Mouse (Mus musculus) gastrocnemius, adult 2 months (tissue): ENCODE results near the gene Derl2. TPM values are rescaled to one million over a fixed set of nuclear protein-coding genes. Genes with fewer than 3 reads are reported as not detected.

Experiments used
- DNase-seq: peaks from one replicate; pipeline ENCODE4 v3.0.0; 2022
- H3K27ac ChIP-seq: fragments of 200-600 bp; 2 replicates; pipeline ENCODE4 v1.8.1; 2022; ENCODE audit warnings: mild to moderate bottlenecking
- H3K4me3 ChIP-seq: fragments of 200-600 bp; 2 replicates; pipeline ENCODE4 v1.8.1; 2022; ENCODE audit warnings: mild to moderate bottlenecking, moderate library complexity
- CTCF ChIP-seq: fragments of 200-600 bp; IDR thresholded peaks from 2 replicates; pipeline ENCODE4 v1.8.1; 2022; ENCODE audit warnings: antibody characterized with exemption, mild to moderate bottlenecking, moderate library complexity
- intact Hi-C: fragments of 180-260 bp; cut with DNase I; formaldehyde crosslinking; loops from one replicate; pipeline ENCODE4 v1.15.1; 2025
- total RNA-seq, 2 experiments: library from RNA; stranded (reverse); gene quantifications; 2 replicates each; pipeline ENCODE4 v1.2.3; 2021

Gene Derl2
- total RNA-seq, 2 experiments from 2014 or later, result 14.8 TPM

DNA sequence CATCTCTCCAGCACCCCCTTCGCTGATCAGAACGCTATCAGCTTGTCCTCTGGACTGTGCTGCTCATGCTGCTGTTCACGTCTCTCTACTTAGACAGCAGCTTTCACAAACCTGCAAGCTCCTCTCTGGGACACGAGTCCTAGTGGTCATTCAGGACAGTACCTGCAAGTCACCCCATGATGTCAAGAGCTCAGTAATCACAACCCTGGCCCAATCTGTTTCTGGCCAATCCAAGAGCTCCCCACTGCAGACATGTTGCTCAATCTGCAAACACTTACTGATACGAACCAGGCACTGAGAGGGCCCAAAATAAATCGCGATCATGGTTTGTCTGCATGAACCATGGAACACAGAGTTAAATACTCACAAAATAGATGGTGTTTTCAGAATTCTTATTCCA, 6.9 kb downstream of the Derl2 start:
- intact Hi-C loops, result no loop called here
- TF ChIP-seq CTCF, result no peak
- no peak overlapping the region for H3K4me3 ChIP-seq
- no peak for DNase-seq
- H3K27ac ChIP-seq, result no peak overlapping the region

DNA sequence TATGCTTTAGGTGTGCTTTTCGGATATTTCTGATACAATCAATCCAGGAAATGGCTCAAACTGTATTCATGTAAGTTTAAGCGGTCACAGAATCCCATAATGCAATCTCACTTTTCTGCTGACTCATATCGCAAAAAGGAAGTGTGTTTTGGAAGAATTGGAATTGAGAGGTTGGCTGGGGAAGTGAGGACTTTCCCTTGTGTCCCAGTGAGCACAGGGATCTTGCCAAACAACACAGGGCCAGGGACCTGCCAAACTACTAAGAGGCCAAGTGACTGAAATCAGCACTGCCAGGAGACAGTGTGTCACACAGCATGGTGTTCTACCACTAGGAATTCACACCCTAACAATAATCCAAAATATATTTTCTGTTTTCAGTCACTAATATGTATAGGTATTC, 11.3 kb downstream of the Derl2 start:
- peak; percentile 37 for DNase-seq
- intact Hi-C loops, result no loop called here
- Histone ChIP-seq H3K4me3 (no peak overlapping the region), H3K27ac (peak overlapping the region; percentile 56)
- TF ChIP-seq CTCF, result no peak

DNA sequence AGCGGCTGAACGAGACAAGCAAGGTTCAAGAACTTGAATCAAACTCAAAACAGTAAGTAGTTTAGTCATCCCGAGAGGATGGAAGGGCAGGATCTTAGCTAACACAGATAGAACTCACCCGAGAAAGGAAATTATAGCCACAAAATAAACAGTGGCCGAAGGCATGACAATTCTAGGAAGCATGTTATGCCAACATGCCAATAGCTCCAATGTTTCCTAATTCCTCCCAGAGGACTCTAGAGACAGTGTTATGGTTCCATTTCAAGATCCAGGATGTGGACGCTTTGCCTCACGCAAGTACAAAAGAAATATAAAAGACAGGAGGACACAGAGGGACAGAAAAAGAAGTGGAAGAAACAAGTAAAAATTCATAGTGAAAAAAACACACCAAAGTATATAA, 11.8 kb downstream of the Derl2 start:
- TF ChIP-seq CTCF, result no peak
- intact Hi-C loops, result no loop called here
- Histone ChIP-seq H3K27ac (peak overlapping the region; percentile 56), H3K4me3 (no peak overlapping the region)
- no peak for DNase-seq

DNA sequence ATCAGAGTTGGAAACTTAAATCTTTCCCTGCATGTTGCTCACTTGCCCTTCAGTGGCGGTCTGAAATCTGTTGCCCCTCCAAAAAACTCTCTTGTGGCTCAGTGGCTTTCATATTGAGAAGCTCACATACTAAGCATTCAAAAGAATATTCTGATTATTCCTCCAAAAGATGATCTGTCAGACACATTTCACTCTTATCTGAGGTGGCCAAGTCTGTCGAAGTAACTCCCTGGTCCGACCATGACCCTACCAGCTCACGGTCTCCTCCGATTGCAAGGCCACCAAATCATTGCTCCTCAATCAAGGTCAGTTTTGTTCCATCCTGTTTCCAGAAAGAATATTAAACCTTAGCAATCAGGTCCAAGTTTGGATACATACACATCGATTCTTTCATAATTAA, 12.6 kb downstream of the Derl2 start:
- intact Hi-C loops, result no loop called here
- Histone ChIP-seq H3K4me3 (no peak overlapping the region), H3K27ac (no peak overlapping the region; the same call in 1 of the 2 replicates)
- no peak for DNase-seq
- no peak for TF ChIP-seq CTCF

DNA sequence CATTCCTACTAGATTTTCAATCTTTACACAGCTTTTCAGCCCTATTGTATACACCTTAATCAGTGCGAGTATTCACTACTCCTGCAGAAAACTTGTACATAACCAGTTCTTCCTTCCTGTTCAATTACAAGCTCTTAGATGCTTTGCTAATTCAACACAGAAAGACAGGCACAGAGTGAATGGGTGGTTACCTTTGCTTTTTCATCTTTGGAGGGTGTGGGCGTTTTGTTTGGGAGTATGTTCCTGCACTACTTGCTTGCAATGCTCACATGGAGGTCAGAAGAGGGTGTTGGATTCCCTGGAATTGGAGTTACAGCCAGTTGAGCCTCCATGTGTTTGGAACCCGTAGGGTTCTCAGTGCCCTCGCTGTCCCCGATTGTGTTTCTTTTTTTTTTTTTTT, 14.6 kb downstream of the Derl2 start:
- DNase-seq, result no peak
- intact Hi-C loops, result no loop called here
- H3K27ac ChIP-seq, result peak overlapping the region; percentile 91
- H3K4me3 ChIP-seq, result peak overlapping the region; percentile 98
- no peak for TF ChIP-seq CTCF

DNA sequence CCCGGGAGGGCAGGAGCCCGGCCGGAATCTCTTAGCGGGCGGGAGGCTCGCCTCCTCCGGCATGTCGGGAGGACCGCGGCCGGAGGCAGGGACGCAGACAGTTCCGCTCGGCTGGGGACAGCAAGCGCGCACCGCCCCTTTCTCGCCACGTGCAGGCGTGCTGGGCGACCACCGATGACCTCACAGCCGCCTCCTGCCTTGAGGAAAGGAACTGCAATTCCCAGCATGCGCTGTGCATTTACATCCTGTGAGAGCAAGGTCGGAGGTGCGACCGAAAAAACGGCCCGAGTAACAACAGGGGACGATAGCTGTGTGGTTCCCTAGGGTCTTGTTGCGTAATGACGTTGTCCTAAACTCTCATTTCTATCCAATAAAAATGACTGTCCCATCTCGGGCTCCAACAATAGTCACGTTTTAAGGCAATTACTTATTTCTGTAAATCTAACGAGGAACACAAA, 15.3 kb downstream of the Derl2 start, which contains the start of gene Dhx33:
Gene Dhx33, minus strand, starts transcription at position 122 of the 458 bp plus-strand sequence.
- H3K4me3 ChIP-seq, result peak within 1 kb of the TSS; percentile 98
- intact Hi-C loops, result loop anchor here (1.0 kb wide), 1 partner anchor 21 kb away; the partner anchor contains the start of gene C1qbp
- peak; percentile 35 for TF ChIP-seq CTCF
- peak within 1 kb of the TSS; percentile 91 for H3K27ac ChIP-seq
- peak; percentile 97 for DNase-seq

DNA sequence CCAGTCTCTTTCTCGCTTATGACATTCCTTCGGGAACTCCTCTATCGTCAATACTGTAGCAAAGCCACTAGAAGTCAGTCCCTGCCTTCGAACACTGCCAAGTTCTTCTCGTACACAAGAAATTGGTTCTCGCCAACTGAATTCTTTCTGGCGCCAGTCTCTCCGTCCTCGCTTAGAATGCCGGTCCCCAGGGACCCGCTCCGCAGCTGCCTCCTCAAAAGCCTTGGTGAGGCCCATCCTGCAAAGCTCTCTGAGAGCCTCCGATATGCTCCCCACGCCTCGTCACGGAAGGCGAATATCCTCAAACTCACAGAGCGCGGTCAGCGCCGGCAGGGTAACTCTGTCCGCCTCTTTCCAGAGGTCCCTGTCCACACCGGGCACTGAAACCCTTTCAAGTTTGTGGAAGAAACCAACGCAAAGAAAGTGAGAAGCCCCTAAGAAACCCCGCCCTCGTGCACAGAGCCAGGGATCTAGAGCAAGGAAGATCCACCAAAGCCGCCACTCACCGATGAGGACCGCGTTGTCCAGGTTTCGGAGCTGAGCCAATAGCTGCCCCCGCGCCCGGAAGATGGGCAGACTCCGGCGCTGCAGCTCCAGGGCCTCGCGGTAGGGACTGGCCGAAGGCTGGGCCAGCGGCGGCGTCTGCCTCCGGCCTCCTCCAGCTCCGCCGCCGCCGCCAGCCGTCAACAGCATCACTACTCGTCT, 15.9 kb downstream of the Derl2 start:
- peak overlapping the region; percentile 91 for H3K27ac ChIP-seq
- intact Hi-C loops, result loop anchor here (1.0 kb wide), 1 partner anchor 20 kb away; the partner anchor contains the start of gene C1qbp
- peak overlapping the region; percentile 98 for H3K4me3 ChIP-seq
- TF ChIP-seq CTCF, result no peak
- DNase-seq, result no peak

DNA sequence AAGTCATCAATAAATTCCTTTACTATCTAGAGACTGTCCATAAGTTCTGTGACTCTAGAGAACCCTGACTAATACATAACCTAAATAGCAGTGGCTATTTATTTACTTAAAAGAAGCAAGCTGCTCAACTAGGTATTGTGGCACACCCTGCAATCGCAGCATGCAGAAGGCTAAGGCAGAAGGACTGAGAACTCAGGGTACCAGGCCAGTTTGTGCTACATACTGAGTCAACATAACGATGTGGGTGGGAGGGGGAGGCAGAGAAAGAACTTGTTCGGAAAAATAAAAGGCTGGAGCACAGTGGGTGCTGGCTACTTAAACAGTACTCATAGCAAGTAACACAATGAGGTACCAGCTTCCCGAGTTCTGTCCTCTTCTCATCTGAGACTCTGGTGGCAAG, 18.5 kb downstream of the Derl2 start:
- intact Hi-C loops, result no loop called here
- no peak overlapping the region for H3K4me3 ChIP-seq
- DNase-seq, result no peak

DNA sequence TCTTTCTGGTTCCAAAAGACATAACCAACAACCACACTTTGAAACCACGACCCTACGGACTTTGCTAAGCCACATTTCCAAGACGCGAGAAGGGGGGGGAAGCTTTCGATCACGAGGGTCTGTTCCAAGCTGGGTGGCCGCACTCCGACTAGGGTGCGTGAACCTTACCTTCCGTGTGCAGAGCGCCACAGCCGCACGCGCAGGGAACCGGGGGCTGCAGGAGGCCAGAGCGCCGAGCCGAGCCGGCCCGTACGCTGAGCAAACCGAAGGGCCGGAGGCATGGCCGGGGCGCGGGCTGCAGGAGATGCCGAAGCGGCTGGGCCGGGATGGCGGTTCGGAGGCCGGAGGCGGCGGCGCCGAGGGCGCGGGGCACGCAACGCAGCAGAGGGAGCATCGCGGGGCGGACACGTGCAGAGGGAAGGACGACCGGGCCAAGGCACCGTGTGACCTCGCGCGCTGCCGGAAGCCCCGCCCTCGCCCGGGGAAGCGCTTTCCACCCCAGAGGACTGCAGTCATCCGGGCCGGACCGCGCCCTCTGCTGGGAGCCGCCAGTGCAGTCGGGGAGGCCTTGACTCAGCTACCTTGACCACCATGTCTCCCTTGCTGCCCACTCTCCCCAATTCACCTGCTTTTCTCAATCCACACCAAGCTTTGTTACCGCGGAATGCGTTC, 36.9 kb downstream of the Derl2 start, which contains the start of gene C1qbp:
Gene C1qbp, minus strand, starts transcription at position 470 of the 672 bp plus-strand sequence.
- no peak; the same call in 1 of the 2 replicates for TF ChIP-seq CTCF
- intact Hi-C loops, result loop anchor here (1.0 kb wide), 2 partner anchors 22 to 37 kb away; partner anchors contain the start of genes Derl2, Dhx33 and Mis12
- Histone ChIP-seq H3K27ac (peak within 1 kb of the TSS; percentile 96), H3K4me3 (peak within 1 kb of the TSS; percentile 86)
- DNase-seq, result peak; percentile 98

More for the DNA sequence above, 18.5 kb downstream of the Derl2 start:
- TF ChIP-seq CTCF, result no peak
- no peak overlapping the region for H3K27ac ChIP-seq

DNA sequence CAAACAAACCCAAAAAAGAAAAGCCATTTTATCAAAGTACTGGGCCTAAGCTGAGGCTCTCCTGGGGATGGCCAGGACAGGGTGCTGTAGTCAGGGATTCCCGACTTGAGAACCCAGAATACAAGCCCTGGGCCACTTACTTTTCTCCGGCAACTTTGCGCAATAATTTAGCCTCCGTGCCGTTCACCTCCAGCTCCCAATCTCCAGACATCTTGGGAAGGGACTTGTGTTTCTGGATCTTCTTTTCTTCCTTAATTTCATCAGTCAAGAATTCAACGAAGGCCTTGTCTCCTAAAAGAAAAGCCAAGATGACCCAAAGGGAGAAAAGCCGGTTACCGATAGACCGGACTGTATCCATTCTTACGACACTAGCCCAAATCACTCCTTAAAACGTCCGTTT, 37.6 kb downstream of the Derl2 start:
- no peak for TF ChIP-seq CTCF
- intact Hi-C loops, result loop anchor here (1.0 kb wide), 1 partner anchor 37 kb away; the partner anchor contains the start of genes Derl2 and Mis12
- Histone ChIP-seq H3K27ac (peak overlapping the region; percentile 96), H3K4me3 (peak overlapping the region; percentile 86)
- no peak for DNase-seq

DNA sequence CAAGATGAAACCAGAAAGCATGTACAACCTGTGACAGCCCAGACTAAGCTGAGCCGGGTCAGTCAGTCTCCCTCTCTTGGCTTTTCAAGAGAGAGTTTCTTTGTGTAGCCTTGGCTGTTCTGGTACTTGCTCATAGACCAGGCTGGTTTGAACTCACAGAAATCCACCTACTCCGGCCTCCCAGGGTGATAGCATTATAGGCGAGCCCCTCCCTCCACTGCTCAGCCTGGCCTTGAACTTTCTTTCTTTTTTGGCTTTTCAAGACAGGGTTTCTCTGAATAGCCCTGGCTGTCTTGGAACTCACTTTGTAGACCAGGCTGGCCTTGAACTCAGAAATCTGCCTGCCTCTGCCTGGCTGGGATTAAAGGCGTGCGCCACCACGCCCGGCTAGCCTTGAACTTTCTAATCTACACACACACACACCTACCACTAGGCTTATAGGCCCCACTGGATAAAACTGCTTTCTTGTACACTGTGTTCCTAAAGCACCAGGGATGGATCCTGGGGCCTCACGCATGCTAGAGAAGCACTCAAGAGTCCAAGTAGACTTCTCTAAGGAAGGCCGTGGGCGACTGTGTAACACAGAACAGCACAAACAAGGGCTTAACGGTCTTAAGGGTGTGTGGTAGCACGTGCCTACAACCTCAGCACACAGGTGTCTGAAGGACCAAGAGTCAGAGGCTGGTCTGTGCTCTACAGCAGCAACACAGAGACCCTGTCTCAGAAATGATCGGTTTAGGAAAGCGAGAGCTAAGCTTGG, 38.7 kb downstream of the Derl2 start:
- TF ChIP-seq CTCF, result no peak
- no peak for DNase-seq
- Histone ChIP-seq H3K4me3 (no peak overlapping the region), H3K27ac (no peak overlapping the region)
- intact Hi-C loops, result no loop called here

DNA sequence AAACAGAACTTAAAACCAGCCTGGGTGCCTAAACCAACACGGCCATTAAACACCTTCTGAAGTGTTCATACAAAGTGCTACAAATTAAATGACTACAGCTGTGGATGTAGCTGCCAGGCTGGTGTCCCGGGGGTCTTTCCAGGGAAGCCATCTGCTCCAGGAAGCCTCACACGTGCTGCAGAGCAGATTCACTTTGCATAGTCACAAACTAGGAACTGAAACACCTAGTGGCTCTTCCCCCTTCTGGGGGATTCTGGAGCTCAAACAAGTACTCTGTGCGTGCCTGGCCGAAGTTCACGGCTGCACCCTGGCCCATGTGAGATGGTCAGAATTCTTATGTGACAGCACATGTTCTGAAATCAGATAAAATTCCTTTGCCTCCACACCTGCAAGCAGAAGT, 39.4 kb downstream of the Derl2 start:
- intact Hi-C loops, result no loop called here
- H3K27ac ChIP-seq, result no peak overlapping the region

More for the DNA sequence above, 39.4 kb downstream of the Derl2 start:
- DNase-seq, result no peak
- H3K4me3 ChIP-seq, result no peak overlapping the region
- no peak for TF ChIP-seq CTCF
